Mouse (Mus musculus) midbrain, embryonic 11.5 days (tissue): ENCODE data around the gene C1qtnf9. TPM values are rescaled to one million over a fixed set of nuclear protein-coding genes. Genes with fewer than 3 reads are reported as not detected.

Source experiments
- ATAC-seq: fragments of 200-750 bp; cut with Nextera tagmentation; 2 replicates; pipeline ENCODE4 v1.8.0; 2017; ENCODE audit warnings: moderate TSS enrichment, moderate library complexity; ENCODE audit not compliant: low FRiP score
- DNase-seq: peaks from one replicate; pipeline ENCODE4 v3.0.0; 2015; ENCODE audit warnings: low spot score; ENCODE audit errors: missing footprints
- H3K27ac ChIP-seq: fragments of 300-500 bp; sonication (generic); 2 replicates; pipeline ENCODE4 v1.5.1; 2014; ENCODE audit warnings: low read depth, low read length
- H3K27me3 ChIP-seq: fragments of 300-500 bp; sonication (generic); 2 replicates; pipeline ENCODE4 v1.6.1; 2014; ENCODE audit warnings: mild to moderate bottlenecking, low read length, moderate library complexity, mixed read lengths; ENCODE audit not compliant: control insufficient read depth, insufficient read depth
- H3K36me3 ChIP-seq: fragments of 300-500 bp; sonication (generic); 2 replicates; pipeline ENCODE4 v1.6.1; 2014; ENCODE audit warnings: mild to moderate bottlenecking, low read length, moderate library complexity, mixed read lengths; ENCODE audit not compliant: control insufficient read depth, insufficient read depth
- H3K4me1 ChIP-seq: fragments of 300-500 bp; sonication (generic); 2 replicates; pipeline ENCODE4 v1.6.1; 2014; ENCODE audit warnings: low read length; ENCODE audit not compliant: control insufficient read depth, insufficient read depth
- H3K4me2 ChIP-seq: fragments of 300-500 bp; sonication (generic); 2 replicates; pipeline ENCODE4 v1.6.1; 2014; ENCODE audit warnings: mild to moderate bottlenecking, moderate library complexity
- H3K4me3 ChIP-seq: fragments of 300-500 bp; sonication (generic); 2 replicates; pipeline ENCODE4 v1.5.1; 2014; ENCODE audit warnings: low read depth, low read length
- H3K9ac ChIP-seq: fragments of 300-500 bp; sonication (generic); 2 replicates; pipeline ENCODE4 v1.6.1; 2014; ENCODE audit warnings: low read length
- H3K9me3 ChIP-seq: fragments of 300-500 bp; sonication (generic); 2 replicates; pipeline ENCODE4 v1.6.1; 2016; ENCODE audit warnings: low read length; ENCODE audit not compliant: control insufficient read depth
- WGBS: fragments of 180-500 bp; shearing (Covaris S2); extraction: QIAGEN DNeasy Blood & Tissue Kit; methylation state at CpG from one replicate; pipeline ENCODE4 v1.1.7; 2014; 5-methylcytosine and 5-hydroxymethylcytosine counted together
- polyA plus RNA-seq: library from polyadenylated mRNA; unstranded; fragments of >200 nt; fragmentation: Nextera tagmentation; extraction: Ambion mirVana; gene quantifications from 2 replicates; pipeline ENCODE4 v1.2.1, GENCODE M21; 2014

C1qtnf9 gene
- polyA plus RNA-seq, 1 experiment from 2014 or later: not detected

DNA sequence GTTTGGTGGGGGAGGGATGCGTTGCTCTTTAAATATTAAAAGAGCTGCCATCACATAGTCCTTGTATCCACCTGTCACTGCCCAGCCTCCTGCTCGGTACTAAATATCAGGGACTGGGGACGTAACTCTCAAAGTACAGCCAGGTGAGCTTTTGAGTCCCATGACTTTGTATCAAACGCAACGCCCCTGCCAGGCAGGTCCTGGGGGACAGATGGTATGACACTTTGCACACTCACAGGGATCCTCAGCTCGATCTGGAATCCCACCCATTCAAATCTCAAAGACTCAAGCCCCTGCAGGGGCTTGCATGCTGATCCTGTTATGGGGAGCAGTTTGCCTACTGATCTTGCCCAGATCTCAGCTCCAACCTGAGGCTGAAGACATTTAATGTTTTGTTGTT, 2.7 kb downstream of the C1qtnf9 start:
- Histone ChIP-seq H3K27ac (no peak overlapping the region), H3K4me3 (no peak overlapping the region), H3K4me2 (no peak overlapping the region), H3K36me3 (no peaks in the 10 kb centered on the region), H3K27me3 (no peaks in the 10 kb centered on the region), H3K9ac (no peak overlapping the region), H3K4me1 (no peaks in the 10 kb centered on the region), H3K9me3 (no peaks in the 10 kb centered on the region)
- ATAC-seq (no peak), DNase-seq (no peak)
- WGBS: 74% methylated on average over 6 of the region's 6 CpGs

DNA sequence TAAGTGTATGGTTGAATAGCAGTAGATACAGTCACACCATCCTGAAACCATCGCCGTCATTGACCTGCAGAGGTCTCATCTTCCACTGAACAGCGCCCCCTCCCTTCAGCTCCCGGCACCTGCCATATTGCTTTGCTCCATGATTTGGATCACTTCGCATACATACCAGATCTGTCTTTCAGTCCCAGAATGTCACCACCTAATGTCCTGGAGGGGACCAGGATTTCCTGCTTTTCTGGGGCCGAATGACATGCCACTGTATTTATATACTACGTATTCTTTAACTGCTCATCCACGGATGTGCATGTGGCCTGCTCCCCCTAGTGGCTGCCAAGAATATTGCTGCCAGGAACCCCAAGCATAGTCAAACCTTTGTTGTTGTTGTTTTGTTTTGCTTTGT, 3.1 kb downstream of the C1qtnf9 start:
- Histone ChIP-seq H3K27me3 (no peaks in the 10 kb centered on the region), H3K9me3 (no peaks in the 10 kb centered on the region), H3K36me3 (no peaks in the 10 kb centered on the region), H3K27ac (no peak overlapping the region), H3K4me1 (no peaks in the 10 kb centered on the region), H3K4me2 (peak overlapping the region; percentile 44), H3K4me3 (peak overlapping the region; percentile 28), H3K9ac (peak overlapping the region; percentile 30; the same call in 1 of the 2 replicates)
- ATAC-seq (peak; percentile 50), DNase-seq (peak; percentile 98)
- WGBS: 7% methylated on average over 8 of the region's 8 CpGs

DNA sequence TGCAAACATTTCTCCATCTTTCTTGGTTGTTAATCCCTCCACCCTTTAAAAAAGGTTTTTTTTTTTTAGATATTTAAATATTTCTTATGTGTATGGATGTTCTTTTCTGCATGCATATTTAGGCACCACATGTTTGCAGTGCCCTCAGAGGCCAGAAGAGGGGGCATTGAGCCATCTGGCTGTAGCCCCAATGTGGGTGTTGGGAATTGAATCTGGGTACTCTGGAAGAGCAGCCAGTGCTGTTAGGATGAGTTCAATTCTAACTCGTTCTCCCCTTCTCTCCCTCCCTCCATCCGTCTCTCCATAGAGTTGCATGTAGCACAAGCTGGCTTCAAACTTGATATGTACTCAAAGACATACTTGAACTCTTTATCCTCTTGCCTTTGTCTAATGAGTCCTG, 5.5 kb downstream of the C1qtnf9 start:
- H3K9me3 ChIP-seq: no peaks in the 10 kb centered on the region
- no peaks in the 10 kb centered on the region for H3K27me3 ChIP-seq
- DNase-seq (peak; percentile 62), ATAC-seq (no peak)
- WGBS: 76% methylated on average over 2 of the region's 2 CpGs
- H3K4me1 ChIP-seq: no peaks in the 10 kb centered on the region
- no peak overlapping the region for H3K9ac ChIP-seq
- no peak overlapping the region for H3K4me2 ChIP-seq
- H3K36me3 ChIP-seq: no peaks in the 10 kb centered on the region
- H3K4me3 ChIP-seq: no peak overlapping the region
- no peak overlapping the region for H3K27ac ChIP-seq

DNA sequence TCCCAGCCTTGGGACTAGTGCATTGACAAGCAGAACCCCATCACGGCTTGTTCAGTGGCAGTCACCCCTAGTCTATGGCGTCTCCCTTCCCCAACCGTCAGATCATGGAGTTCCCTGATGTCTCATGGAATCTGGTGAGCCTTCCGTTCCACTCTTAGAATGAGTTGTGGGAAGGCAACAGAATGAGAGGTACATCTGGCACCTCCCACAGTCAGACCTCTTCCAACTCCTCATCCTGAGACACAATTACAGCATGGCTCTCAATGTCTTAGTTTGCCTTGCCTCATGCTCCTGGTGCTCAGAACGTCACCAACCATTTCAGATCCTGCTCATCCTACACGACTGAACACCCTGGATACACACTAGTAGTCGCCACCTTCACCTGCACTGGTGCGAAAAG, 8.6 kb downstream of the C1qtnf9 start:
- 87% methylated on average over 8 of the region's 8 CpGs for WGBS
- no peak overlapping the region for H3K4me3 ChIP-seq
- H3K4me2 ChIP-seq: no peak overlapping the region
- no peaks in the 10 kb centered on the region for H3K27me3 ChIP-seq
- no peaks in the 10 kb centered on the region for H3K4me1 ChIP-seq
- no peaks in the 10 kb centered on the region for H3K9me3 ChIP-seq
- no peaks in the 10 kb centered on the region for H3K36me3 ChIP-seq
- no peak overlapping the region for H3K9ac ChIP-seq
- H3K27ac ChIP-seq: no peak overlapping the region
- DNase-seq (peak; percentile 8), ATAC-seq (no peak)

DNA sequence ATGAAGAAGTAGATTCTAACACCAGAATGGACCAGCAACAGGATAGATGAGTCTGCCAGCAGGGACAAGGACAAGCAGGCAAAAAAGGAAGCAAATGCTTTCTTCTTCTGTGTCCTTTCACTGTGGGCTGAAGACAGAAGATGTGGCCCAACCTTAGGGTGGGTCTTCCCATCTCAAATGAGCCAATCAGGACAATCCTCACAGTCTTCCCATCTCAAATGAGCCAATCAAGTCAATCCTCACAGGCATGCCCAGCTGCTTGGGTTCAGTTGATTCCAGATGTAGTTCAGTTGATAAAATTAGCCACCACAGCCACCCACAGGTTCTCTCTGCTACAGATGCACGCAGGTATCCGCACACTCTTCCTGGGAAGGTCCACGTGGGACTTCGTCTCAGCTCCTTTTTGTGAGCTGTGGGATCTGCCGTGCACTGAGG, 9.6 kb downstream of the C1qtnf9 start:
- H3K27me3 ChIP-seq: no peaks in the 10 kb centered on the region
- no peak overlapping the region for H3K4me3 ChIP-seq
- WGBS: 90% methylated on average over 5 of the region's 5 CpGs
- peak; percentile 44 for DNase-seq
- no peak overlapping the region for H3K4me2 ChIP-seq
- no peaks in the 10 kb centered on the region for H3K4me1 ChIP-seq
- no peak overlapping the region for H3K27ac ChIP-seq
- no peaks in the 10 kb centered on the region for H3K9me3 ChIP-seq
- no peak for ATAC-seq
- H3K36me3 ChIP-seq: no peaks in the 10 kb centered on the region
- H3K9ac ChIP-seq: no peak overlapping the region

DNA sequence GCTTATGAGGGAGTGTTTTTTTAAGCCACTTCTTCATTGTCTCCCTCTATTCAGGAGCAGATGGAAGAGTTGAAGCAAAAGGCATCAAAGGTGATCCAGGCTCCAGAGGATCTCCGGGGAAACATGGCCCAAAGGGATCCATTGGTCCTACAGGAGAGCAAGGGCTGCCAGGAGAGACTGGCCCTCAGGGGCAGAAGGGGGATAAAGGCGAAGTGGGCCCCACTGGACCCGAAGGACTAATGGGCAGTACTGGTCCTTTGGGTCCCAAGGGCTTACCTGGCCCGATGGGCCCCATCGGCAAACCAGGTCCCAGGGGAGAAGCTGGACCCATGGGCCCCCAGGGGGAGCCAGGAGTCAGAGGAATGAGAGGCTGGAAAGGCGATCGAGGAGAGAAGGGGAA, 11.3 kb downstream of the C1qtnf9 start:
- ATAC-seq: no peak
- 93% methylated on average over 7 of the region's 7 CpGs for WGBS

DNA sequence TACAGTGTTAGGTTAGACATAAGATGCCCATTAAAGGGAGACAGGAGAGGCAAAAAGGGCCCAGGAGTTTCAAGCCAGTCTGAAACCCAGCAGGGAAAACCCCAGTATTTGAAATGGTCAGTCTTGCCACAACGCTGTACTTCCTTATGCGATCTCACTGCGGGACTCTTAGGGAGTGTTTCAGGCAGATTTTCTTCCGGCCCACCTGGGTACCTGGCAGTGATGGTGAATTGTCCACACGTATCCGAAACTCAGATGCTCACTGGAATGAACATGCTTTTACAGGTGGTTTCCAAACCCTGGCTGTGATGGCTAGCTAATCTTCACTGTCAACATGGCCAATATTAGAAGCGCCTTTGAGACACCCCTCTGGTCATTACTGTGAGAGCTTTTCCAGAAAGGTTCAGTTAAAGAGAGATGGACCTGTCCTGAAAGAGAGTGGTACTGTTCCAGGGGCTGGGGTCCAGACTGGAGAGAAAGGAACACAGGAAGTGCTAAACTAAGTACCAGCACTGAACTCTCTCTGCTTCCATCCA, 14.3 kb downstream of the C1qtnf9 start:
- no peak overlapping the region for H3K9ac ChIP-seq
- WGBS: 58% methylated on average over 7 of the region's 7 CpGs
- no peak overlapping the region for H3K27ac ChIP-seq
- no peaks in the 10 kb centered on the region for H3K36me3 ChIP-seq
- H3K4me2 ChIP-seq: no peak overlapping the region
- DNase-seq (no peak), ATAC-seq (no peak)
- no peaks in the 10 kb centered on the region for H3K27me3 ChIP-seq
- H3K4me1 ChIP-seq: peaks cover 5% of the 10 kb centered on the region; the same call in 1 of the 2 replicates
- H3K9me3 ChIP-seq: no peaks in the 10 kb centered on the region
- no peak overlapping the region for H3K4me3 ChIP-seq

More for the DNA sequence above, 11.3 kb downstream of the C1qtnf9 start:
- Histone ChIP-seq H3K9me3 (no peaks in the 10 kb centered on the region), H3K4me1 (no peaks in the 10 kb centered on the region), H3K36me3 (no peaks in the 10 kb centered on the region), H3K27me3 (no peaks in the 10 kb centered on the region), H3K9ac (no peak overlapping the region), H3K27ac (no peak overlapping the region), H3K4me2 (no peak overlapping the region), H3K4me3 (no peak overlapping the region)
- DNase-seq: peak; percentile 76

DNA sequence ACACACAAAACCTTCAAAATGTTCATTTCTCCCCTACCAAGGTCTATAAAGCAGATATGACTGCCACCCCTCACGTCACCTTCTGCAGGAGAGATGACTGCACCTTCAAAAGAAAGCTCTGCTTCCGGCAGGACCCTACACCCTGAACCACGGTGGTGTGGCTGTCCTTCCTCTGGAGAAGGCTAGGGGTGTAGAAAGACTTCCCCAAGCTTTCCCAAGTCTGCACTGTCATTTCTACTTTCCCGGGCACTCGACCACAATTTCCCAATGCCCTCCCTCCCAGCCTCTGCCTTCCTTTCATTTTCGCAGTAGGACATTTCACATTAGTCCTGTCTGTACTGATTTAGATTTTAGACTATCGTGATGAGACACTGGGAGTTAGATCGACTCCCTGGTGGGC, 15.3 kb downstream of the C1qtnf9 start:
- Histone ChIP-seq H3K4me2 (no peak overlapping the region), H3K9ac (no peak overlapping the region), H3K27ac (no peak overlapping the region), H3K36me3 (no peaks in the 10 kb centered on the region), H3K27me3 (no peaks in the 10 kb centered on the region), H3K4me3 (no peak overlapping the region), H3K9me3 (no peaks in the 10 kb centered on the region), H3K4me1 (peaks cover 5% of the 10 kb centered on the region; the same call in 1 of the 2 replicates)
- WGBS: 49% methylated on average over 8 of the region's 8 CpGs
- ATAC-seq: no peak
- DNase-seq: peak; percentile 67

DNA sequence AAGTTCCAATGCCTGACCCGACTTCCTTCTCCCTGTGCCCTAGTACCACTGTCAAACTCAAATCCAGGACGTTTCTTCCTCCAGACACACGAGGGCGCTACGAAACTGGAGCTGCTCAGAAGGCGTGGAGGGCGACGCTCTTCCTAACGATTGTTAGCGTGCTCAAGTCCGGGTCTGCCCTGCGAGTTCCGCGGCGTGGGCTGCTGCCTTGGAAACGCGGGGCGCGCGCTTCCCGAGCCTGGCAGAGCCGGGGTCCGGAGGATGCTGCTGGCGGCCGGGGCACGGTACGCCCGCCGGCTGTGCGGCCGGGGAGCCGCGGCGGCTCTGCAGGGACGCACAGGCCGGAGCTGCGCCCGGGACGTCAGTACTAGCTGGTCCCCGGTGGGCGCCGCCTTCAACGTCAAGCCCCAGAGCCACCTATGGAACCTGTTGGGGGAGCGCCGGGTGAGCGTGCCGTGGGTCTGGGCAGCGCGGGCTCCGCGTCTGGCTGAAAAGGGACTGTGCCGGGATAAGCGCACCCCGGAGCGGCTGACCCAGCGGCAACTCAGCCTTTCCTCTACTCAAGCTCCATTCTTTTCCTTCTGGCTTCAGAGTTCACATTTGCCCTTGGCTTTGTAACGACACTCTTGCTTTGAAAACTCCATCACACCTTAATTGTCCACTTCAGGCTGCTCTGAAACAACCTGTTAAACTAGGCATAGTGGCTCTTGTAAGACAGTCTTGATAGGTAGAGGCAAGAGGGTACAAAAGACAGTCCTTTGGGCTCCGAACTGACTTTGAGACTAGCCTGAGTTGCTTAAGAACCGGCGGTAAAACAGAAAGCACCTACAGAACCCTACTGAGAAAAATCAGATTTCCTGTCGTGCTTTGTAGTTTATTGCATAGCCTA, 16.7 kb downstream of the C1qtnf9 start, which contains the start of gene Mipep:
Gene Mipep (plus strand): TSS at position 147 of the 889 bp plus-strand sequence.
- under 1% methylated on average over 61 of the region's 61 CpGs for WGBS
- Histone ChIP-seq H3K9ac (peak within 1 kb of the TSS; percentile 78), H3K27ac (no peak within 1 kb of the TSS)

More for the DNA sequence above, 16.7 kb downstream of the C1qtnf9 start, which contains the start of gene Mipep:
- Histone ChIP-seq H3K27me3 (no peaks in the 10 kb centered on the region), H3K4me2 (peak within 1 kb of the TSS; percentile 79), H3K4me1 (peaks cover 5% of the 10 kb centered on the region; the same call in 1 of the 2 replicates), H3K4me3 (peak within 1 kb of the TSS; percentile 87), H3K9me3 (no peaks in the 10 kb centered on the region), H3K36me3 (no peaks in the 10 kb centered on the region)
- ATAC-seq: peak; percentile 94
- peak; percentile 99 for DNase-seq
